Mouse (Mus musculus) kidney, postnatal 36 days (tissue): ENCODE measurements around the gene Fam160a1.

Experiments used
- DNase-seq, 2 experiments: peaks; one replicate each; pipeline ENCODE4 v3.0.0; 2021 to 2022; ENCODE audit warnings: mixed read lengths in 2 of 2

The Fam160a1 gene

GRCm38 (mm10) chr3:85619751-85620150 is 197.3 kb downstream of the Fam160a1 start:
- no peak for DNase-seq

DNA sequence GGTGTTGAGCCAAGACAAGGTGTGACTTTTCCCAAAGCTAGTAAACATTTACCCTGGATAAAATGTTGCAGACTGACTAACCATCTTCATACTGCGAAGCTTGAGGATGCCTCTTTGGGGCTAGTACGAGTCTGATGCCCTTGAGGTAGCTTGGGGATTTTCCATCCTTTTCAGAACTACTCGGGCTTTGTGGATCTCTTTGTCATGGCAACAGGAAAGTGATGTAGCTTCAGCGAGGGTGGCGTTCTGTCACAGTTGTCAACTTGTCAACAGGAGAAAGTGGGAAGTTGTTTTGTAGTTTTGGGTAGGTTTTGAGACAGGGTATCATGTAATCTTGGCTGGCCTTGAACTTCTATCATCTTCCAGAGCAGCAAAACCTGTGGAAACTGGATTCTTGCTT is 197.7 kb downstream of the Fam160a1 start:
- DNase-seq = no peak

DNA sequence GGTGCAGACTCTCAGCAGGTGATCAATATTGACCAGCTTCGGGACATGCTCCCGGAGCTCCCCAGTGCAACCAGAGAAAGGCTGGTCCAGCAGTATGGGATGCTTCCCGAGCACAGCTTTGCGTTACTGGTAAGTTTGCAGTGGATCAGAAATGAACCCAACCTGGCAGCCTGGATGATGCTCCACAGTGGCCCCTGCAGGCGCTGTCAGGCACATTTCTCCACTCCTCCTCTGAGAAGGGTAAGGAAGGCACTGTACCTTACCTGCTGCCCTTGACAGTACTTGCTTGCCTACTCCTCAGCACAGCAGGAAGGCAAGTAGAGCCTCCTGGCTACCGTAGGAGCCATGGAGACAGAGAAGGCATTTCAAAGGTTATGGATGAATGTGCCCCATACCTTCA is 198.2 kb downstream of the Fam160a1 start:
- DNase-seq = peak in 1 of 2 experiments; percentile 8

DNA sequence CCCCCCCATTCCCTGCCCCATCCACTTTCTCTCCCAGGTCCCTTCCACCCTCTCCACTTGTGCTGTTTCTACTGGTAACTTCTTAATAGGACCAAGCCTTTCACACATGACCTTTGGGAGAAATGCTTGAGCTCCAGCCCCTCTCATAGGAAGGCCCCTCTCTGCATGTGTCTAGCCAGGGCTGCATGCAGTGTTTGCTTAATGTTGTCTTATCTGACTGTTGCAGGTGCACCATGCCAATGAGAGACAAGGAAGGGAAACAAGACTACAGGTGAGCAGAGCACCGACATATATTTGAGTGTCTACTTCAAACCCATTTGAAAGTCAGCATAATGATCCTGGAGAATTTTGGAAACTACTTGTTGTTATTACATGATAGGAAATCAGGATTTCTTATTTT is 200.7 kb downstream of the Fam160a1 start:
- DNase-seq = no peak
